Mouse (Mus musculus) lung, postnatal 25 days (tissue): ENCODE data around the gene Ccdc27.

ENCODE experiments used
- DNase-seq: peaks from one replicate; pipeline ENCODE4 v3.0.0; 2022; ENCODE audit warnings: low spot score

Ccdc27 gene

GRCm38 (mm10) chr4:154042577-154042976, at the start of gene Ccdc27:
TSS of gene Ccdc27 (minus strand) at chr4:154042677.
- no peak for DNase-seq

GRCm38 (mm10) chr4:154091356-154091755, 48.9 kb upstream of the Ccdc27 start:
- no peak for DNase-seq

GRCm38 (mm10) chr4:154089205-154089604, 46.7 kb upstream of the Ccdc27 start:
- DNase-seq, result no peak

- DNase-seq, result no peak
These were observed 44.0 kb upstream of the Ccdc27 start for GRCm38 (mm10) chr4:154086436-154086835.

GRCm38 (mm10) chr4:154085856-154086255, 43.4 kb upstream of the Ccdc27 start:
- no peak for DNase-seq

- DNase-seq, result no peak
These were observed 39.5 kb upstream of the Ccdc27 start for GRCm38 (mm10) chr4:154081974-154082373.

- DNase-seq, result no peak
These were observed 38.5 kb upstream of the Ccdc27 start for GRCm38 (mm10) chr4:154081021-154081420.

GRCm38 (mm10) chr4:154080211-154080610, 37.7 kb upstream of the Ccdc27 start:
- no peak for DNase-seq

GRCm38 (mm10) chr4:154071941-154072340, 29.5 kb upstream of the Ccdc27 start:
- no peak for DNase-seq

GRCm38 (mm10) chr4:154071521-154071920, 29.0 kb upstream of the Ccdc27 start:
- no peak for DNase-seq

GRCm38 (mm10) chr4:154070896-154071295, 28.4 kb upstream of the Ccdc27 start:
- DNase-seq, result no peak

GRCm38 (mm10) chr4:154064827-154065773, 22.6 kb upstream of the Ccdc27 start:
- DNase-seq, result peak; percentile 13

GRCm38 (mm10) chr4:154057696-154058095, 15.2 kb upstream of the Ccdc27 start:
- DNase-seq, result no peak

GRCm38 (mm10) chr4:154056661-154057060, 14.2 kb upstream of the Ccdc27 start:
- DNase-seq, result no peak

GRCm38 (mm10) chr4:154056046-154056445, 13.6 kb upstream of the Ccdc27 start:
- no peak for DNase-seq

GRCm38 (mm10) chr4:154055482-154055881, 13.0 kb upstream of the Ccdc27 start:
- DNase-seq, result no peak

- DNase-seq, result no peak
These were observed 10.6 kb upstream of the Ccdc27 start for GRCm38 (mm10) chr4:154053065-154053464.

- no peak for DNase-seq
These were observed 8.9 kb upstream of the Ccdc27 start for GRCm38 (mm10) chr4:154051401-154051800.

GRCm38 (mm10) chr4:154045837-154046236, 3.4 kb upstream of the Ccdc27 start:
- no peak for DNase-seq

- no peak for DNase-seq
These were observed 5.4 kb downstream of the Ccdc27 start for GRCm38 (mm10) chr4:154037123-154037522.

GRCm38 (mm10) chr4:154028646-154029045, 13.8 kb downstream of the Ccdc27 start:
- DNase-seq, result no peak

GRCm38 (mm10) chr4:154028066-154028465, 14.4 kb downstream of the Ccdc27 start:
- DNase-seq, result no peak

GRCm38 (mm10) chr4:154026441-154026761, 16.1 kb downstream of the Ccdc27 start:
- no peak for DNase-seq
